Mouse (Mus musculus) stomach, embryonic 15.5 days (tissue): ENCODE data around the gene Med27. TPM values are rescaled to one million over a fixed set of nuclear protein-coding genes. Genes with fewer than 3 reads are reported as not detected.

ENCODE experiments used
- ATAC-seq: fragments of 200-750 bp; cut with Nextera tagmentation; 2 replicates; pipeline ENCODE4 v1.8.0; 2017; ENCODE audit warnings: low read depth, moderate number of reproducible peaks, moderate TSS enrichment; ENCODE audit not compliant: insufficient read depth, low FRiP score
- H3K27ac ChIP-seq: fragments of 300-500 bp; sonication (generic); 2 replicates; pipeline ENCODE4 v1.5.1; 2015; ENCODE audit warnings: mild to moderate bottlenecking, inconsistent platforms
- H3K27me3 ChIP-seq: fragments of 300-500 bp; sonication (generic); replicated peaks from 2 replicates; pipeline ENCODE4 v1.6.1; 2015; ENCODE audit warnings: inconsistent platforms
- H3K36me3 ChIP-seq: fragments of 300-500 bp; sonication (generic); 2 replicates; pipeline ENCODE4 v1.6.1; 2015; ENCODE audit warnings: inconsistent platforms
- H3K4me1 ChIP-seq: fragments of 300-500 bp; sonication (generic); 2 replicates; pipeline ENCODE4 v1.6.1; 2015; ENCODE audit warnings: inconsistent platforms
- H3K4me2 ChIP-seq: fragments of 300-500 bp; sonication (generic); 2 replicates; pipeline ENCODE4 v1.6.1; 2015; ENCODE audit warnings: mild to moderate bottlenecking, inconsistent platforms
- H3K4me3 ChIP-seq: fragments of 300-500 bp; sonication (generic); replicated peaks from 2 replicates; pipeline ENCODE4 v1.5.1; 2015; ENCODE audit warnings: inconsistent platforms
- H3K9ac ChIP-seq: fragments of 300-500 bp; sonication (generic); 2 replicates; pipeline ENCODE4 v1.6.1; 2015; ENCODE audit warnings: inconsistent platforms
- H3K9me3 ChIP-seq: fragments of 300-500 bp; sonication (generic); 2 replicates; pipeline ENCODE4 v1.6.1; 2016; ENCODE audit warnings: inconsistent platforms
- WGBS: fragments of 180-500 bp; shearing (Covaris S2); methylation state at CpG from one replicate; pipeline ENCODE4 v1.1.7; 2015; 5-methylcytosine and 5-hydroxymethylcytosine counted together
- polyA plus RNA-seq: library from polyadenylated mRNA; unstranded; fragments of >200 nt; fragmentation: Nextera tagmentation; extraction: Ambion mirVana; gene quantifications from 2 replicates; pipeline ENCODE4 v1.2.1, GENCODE M21; 2015

Med27 gene
- 36.4 and 43.1 TPM in 2 replicates for polyA plus RNA-seq

- Histone ChIP-seq H3K27ac (no peak within 1 kb of the TSS), H3K9ac (peak within 1 kb of the TSS; percentile 78)
- under 1% methylated on average over 41 of the region's 41 CpGs for WGBS
Observed at GRCm38 (mm10) chr2:29346629-29347271, at the start of gene Med27. TSS of gene Med27 (plus strand) at chr2:29346819.

GRCm38 (mm10) chr2:29309966-29310365 is 36.7 kb upstream of the Med27 start:
- H3K4me2 ChIP-seq = no peak overlapping the region
- no peaks in the 10 kb centered on the region for H3K9me3 ChIP-seq
- no peak overlapping the region for H3K27ac ChIP-seq
- H3K36me3 ChIP-seq = no peaks in the 10 kb centered on the region
- no peak overlapping the region for H3K9ac ChIP-seq
- H3K27me3 ChIP-seq = no peaks in the 10 kb centered on the region
- WGBS = 41% methylated on average over 7 of the region's 7 CpGs
- ATAC-seq = no peak
- H3K4me1 ChIP-seq = no peaks in the 10 kb centered on the region
- H3K4me3 ChIP-seq = no peak overlapping the region

More at GRCm38 (mm10) chr2:29346629-29347271, at the start of gene Med27:
- Histone ChIP-seq H3K4me1 (peaks cover 10% of the 10 kb centered on the region; the same call in 1 of the 2 replicates), H3K4me3 (peak within 1 kb of the TSS; percentile 95), H3K27me3 (no peaks in the 10 kb centered on the region), H3K36me3 (peaks cover 3% of the 10 kb centered on the region), H3K9me3 (no peaks in the 10 kb centered on the region), H3K4me2 (peak within 1 kb of the TSS; percentile 90)
- ATAC-seq = peak; percentile 96

GRCm38 (mm10) chr2:29312058-29312457 is 34.6 kb upstream of the Med27 start:
- no peak for ATAC-seq
- H3K9me3 ChIP-seq = no peaks in the 10 kb centered on the region
- no peaks in the 10 kb centered on the region for H3K36me3 ChIP-seq
- no peaks in the 10 kb centered on the region for H3K27me3 ChIP-seq
- no peaks in the 10 kb centered on the region for H3K4me1 ChIP-seq
- no peak overlapping the region for H3K9ac ChIP-seq
- no peak overlapping the region for H3K4me3 ChIP-seq
- no peak overlapping the region for H3K27ac ChIP-seq
- 78% methylated on average over 5 of the region's 5 CpGs for WGBS
- no peak overlapping the region for H3K4me2 ChIP-seq

GRCm38 (mm10) chr2:29317906-29318470 is 28.6 kb upstream of the Med27 start:
- H3K27ac ChIP-seq = no peak overlapping the region
- WGBS = 71% methylated on average over 4 of the region's 4 CpGs
- no peaks in the 10 kb centered on the region for H3K27me3 ChIP-seq
- no peaks in the 10 kb centered on the region for H3K4me1 ChIP-seq
- H3K9me3 ChIP-seq = no peaks in the 10 kb centered on the region
- no peak overlapping the region for H3K9ac ChIP-seq
- no peak overlapping the region for H3K4me3 ChIP-seq
- no peak for ATAC-seq
- no peaks in the 10 kb centered on the region for H3K36me3 ChIP-seq
- H3K4me2 ChIP-seq = no peak overlapping the region

- H3K36me3 ChIP-seq = no peaks in the 10 kb centered on the region
- no peaks in the 10 kb centered on the region for H3K27me3 ChIP-seq
- no peaks in the 10 kb centered on the region for H3K4me1 ChIP-seq
- no peak overlapping the region for H3K9ac ChIP-seq
- 72% methylated on average over 3 of the region's 3 CpGs for WGBS
- no peak overlapping the region for H3K4me2 ChIP-seq
- no peak for ATAC-seq
- no peak overlapping the region for H3K4me3 ChIP-seq
- no peaks in the 10 kb centered on the region for H3K9me3 ChIP-seq
- H3K27ac ChIP-seq = no peak overlapping the region
Observed at GRCm38 (mm10) chr2:29318596-29318995, 28.0 kb upstream of the Med27 start.

GRCm38 (mm10) chr2:29320229-29320751 is 26.3 kb upstream of the Med27 start:
- H3K27ac ChIP-seq = no peak overlapping the region
- no peak overlapping the region for H3K9ac ChIP-seq
- H3K36me3 ChIP-seq = no peaks in the 10 kb centered on the region
- no peaks in the 10 kb centered on the region for H3K27me3 ChIP-seq
- H3K4me1 ChIP-seq = no peaks in the 10 kb centered on the region
- ATAC-seq = no peak
- no peaks in the 10 kb centered on the region for H3K9me3 ChIP-seq
- no peak overlapping the region for H3K4me3 ChIP-seq
- WGBS = 55% methylated on average over 11 of the region's 11 CpGs
- H3K4me2 ChIP-seq = no peak overlapping the region

- Histone ChIP-seq H3K4me1 (no peaks in the 10 kb centered on the region), H3K9ac (no peak overlapping the region), H3K36me3 (no peaks in the 10 kb centered on the region), H3K4me2 (no peak overlapping the region), H3K27me3 (no peaks in the 10 kb centered on the region), H3K9me3 (no peaks in the 10 kb centered on the region), H3K4me3 (no peak overlapping the region), H3K27ac (no peak overlapping the region)
- no peak for ATAC-seq
- 67% methylated on average over 6 of the region's 6 CpGs for whole genome bisulfite sequencing
Observed at GRCm38 (mm10) chr2:29320780-29321179, 25.8 kb upstream of the Med27 start.

- H3K9me3 ChIP-seq = no peaks in the 10 kb centered on the region
- no peaks in the 10 kb centered on the region for H3K4me1 ChIP-seq
- no peaks in the 10 kb centered on the region for H3K36me3 ChIP-seq
- H3K27ac ChIP-seq = no peak overlapping the region
- 76% methylated on average over 2 of the region's 2 CpGs for WGBS
- no peak overlapping the region for H3K9ac ChIP-seq
- H3K27me3 ChIP-seq = no peaks in the 10 kb centered on the region
- H3K4me2 ChIP-seq = no peak overlapping the region
- H3K4me3 ChIP-seq = no peak overlapping the region
- ATAC-seq = no peak
Observed at GRCm38 (mm10) chr2:29324456-29324855, 22.2 kb upstream of the Med27 start.

- Histone ChIP-seq H3K4me1 (no peaks in the 10 kb centered on the region), H3K4me2 (no peak overlapping the region), H3K4me3 (no peak overlapping the region), H3K9ac (no peak overlapping the region), H3K27ac (no peak overlapping the region), H3K9me3 (no peaks in the 10 kb centered on the region), H3K36me3 (no peaks in the 10 kb centered on the region), H3K27me3 (no peaks in the 10 kb centered on the region)
- WGBS = 68% methylated on average over 1 of the region's 1 CpGs
- ATAC-seq = no peak
Observed at GRCm38 (mm10) chr2:29330471-29330870, 16.1 kb upstream of the Med27 start.

GRCm38 (mm10) chr2:29338396-29338795 is 8.2 kb upstream of the Med27 start:
- Histone ChIP-seq H3K9ac (no peak overlapping the region), H3K27ac (no peak overlapping the region), H3K4me2 (no peak overlapping the region), H3K4me1 (no peaks in the 10 kb centered on the region), H3K27me3 (no peaks in the 10 kb centered on the region), H3K36me3 (no peaks in the 10 kb centered on the region), H3K4me3 (no peak overlapping the region), H3K9me3 (no peaks in the 10 kb centered on the region)
- no peak for ATAC-seq
- 71% methylated on average over 1 of the region's 1 CpGs for WGBS

GRCm38 (mm10) chr2:29358696-29359375 is 12.2 kb downstream of the Med27 start:
- H3K4me2 ChIP-seq = no peak overlapping the region
- H3K36me3 ChIP-seq = no peaks in the 10 kb centered on the region
- 48% methylated on average over 9 of the region's 9 CpGs for WGBS
- no peak overlapping the region for H3K27ac ChIP-seq
- no peak for ATAC-seq
- H3K9ac ChIP-seq = no peak overlapping the region
- no peaks in the 10 kb centered on the region for H3K4me1 ChIP-seq
- no peaks in the 10 kb centered on the region for H3K27me3 ChIP-seq
- H3K9me3 ChIP-seq = no peaks in the 10 kb centered on the region
- H3K4me3 ChIP-seq = no peak overlapping the region

- whole genome bisulfite sequencing = 79% methylated on average over 3 of the region's 3 CpGs
- Histone ChIP-seq H3K27ac (no peak overlapping the region), H3K27me3 (no peaks in the 10 kb centered on the region), H3K9me3 (no peaks in the 10 kb centered on the region), H3K4me2 (no peak overlapping the region), H3K4me1 (no peaks in the 10 kb centered on the region), H3K36me3 (no peaks in the 10 kb centered on the region), H3K9ac (no peak overlapping the region), H3K4me3 (no peak overlapping the region)
- no peak for ATAC-seq
Observed at GRCm38 (mm10) chr2:29360956-29361355, 14.3 kb downstream of the Med27 start.
